Mouse (Mus musculus) heart, embryonic 15.5 days (tissue): ENCODE results near the gene Erich6. TPM values are rescaled to one million over a fixed set of nuclear protein-coding genes. Genes with fewer than 3 reads are reported as not detected.

Experiments used
- ATAC-seq: fragments of 200-750 bp; cut with Nextera tagmentation; replicated peaks from 2 replicates; pipeline ENCODE4 v1.8.0; 2017; ENCODE audit warnings: low read depth, moderate TSS enrichment; ENCODE audit not compliant: insufficient number of reproducible peaks, insufficient read depth, low FRiP score
- H3K27ac ChIP-seq: fragments of 300-500 bp; sonication (generic); 2 replicates; pipeline ENCODE4 v1.5.1; 2015; ENCODE audit warnings: mild to moderate bottlenecking, inconsistent platforms
- H3K27me3 ChIP-seq: fragments of 300-500 bp; sonication (generic); 2 replicates; pipeline ENCODE4 v1.6.1; 2015; ENCODE audit warnings: inconsistent platforms
- H3K36me3 ChIP-seq: fragments of 300-500 bp; sonication (generic); 2 replicates; pipeline ENCODE4 v1.6.1; 2015; ENCODE audit warnings: mild to moderate bottlenecking, inconsistent platforms
- H3K4me1 ChIP-seq: fragments of 300-500 bp; sonication (generic); replicated peaks from 2 replicates; pipeline ENCODE4 v1.6.1; 2015; ENCODE audit warnings: inconsistent platforms
- H3K4me2 ChIP-seq: fragments of 300-500 bp; sonication (generic); 2 replicates; pipeline ENCODE4 v1.6.1; 2015; ENCODE audit warnings: inconsistent platforms, mild to moderate bottlenecking, moderate library complexity
- H3K4me3 ChIP-seq: fragments of 300-500 bp; sonication (generic); 2 replicates; pipeline ENCODE4 v1.5.1; 2015; ENCODE audit warnings: mild to moderate bottlenecking, inconsistent platforms
- H3K9ac ChIP-seq: fragments of 300-500 bp; sonication (generic); 2 replicates; pipeline ENCODE4 v1.6.1; 2015; ENCODE audit warnings: mild to moderate bottlenecking, inconsistent platforms
- H3K9me3 ChIP-seq: fragments of 300-500 bp; sonication (generic); replicated peaks from 2 replicates; pipeline ENCODE4 v1.6.1; 2016; ENCODE audit warnings: inconsistent platforms
- WGBS: fragments of 180-500 bp; shearing (Covaris S2); methylation state at CpG from one replicate; pipeline ENCODE4 v1.1.7; 2015; ENCODE audit warnings: mixed read lengths; 5-methylcytosine and 5-hydroxymethylcytosine counted together
- polyA plus RNA-seq: library from polyadenylated mRNA; unstranded; fragments of >200 nt; fragmentation: Nextera tagmentation; extraction: Ambion mirVana; gene quantifications from 2 replicates; pipeline ENCODE4 v1.2.1, GENCODE M21; 2015

Gene Erich6
- 0.08 TPM in 1 of 2 replicates, not detected in the other for polyA plus RNA-seq

DNA sequence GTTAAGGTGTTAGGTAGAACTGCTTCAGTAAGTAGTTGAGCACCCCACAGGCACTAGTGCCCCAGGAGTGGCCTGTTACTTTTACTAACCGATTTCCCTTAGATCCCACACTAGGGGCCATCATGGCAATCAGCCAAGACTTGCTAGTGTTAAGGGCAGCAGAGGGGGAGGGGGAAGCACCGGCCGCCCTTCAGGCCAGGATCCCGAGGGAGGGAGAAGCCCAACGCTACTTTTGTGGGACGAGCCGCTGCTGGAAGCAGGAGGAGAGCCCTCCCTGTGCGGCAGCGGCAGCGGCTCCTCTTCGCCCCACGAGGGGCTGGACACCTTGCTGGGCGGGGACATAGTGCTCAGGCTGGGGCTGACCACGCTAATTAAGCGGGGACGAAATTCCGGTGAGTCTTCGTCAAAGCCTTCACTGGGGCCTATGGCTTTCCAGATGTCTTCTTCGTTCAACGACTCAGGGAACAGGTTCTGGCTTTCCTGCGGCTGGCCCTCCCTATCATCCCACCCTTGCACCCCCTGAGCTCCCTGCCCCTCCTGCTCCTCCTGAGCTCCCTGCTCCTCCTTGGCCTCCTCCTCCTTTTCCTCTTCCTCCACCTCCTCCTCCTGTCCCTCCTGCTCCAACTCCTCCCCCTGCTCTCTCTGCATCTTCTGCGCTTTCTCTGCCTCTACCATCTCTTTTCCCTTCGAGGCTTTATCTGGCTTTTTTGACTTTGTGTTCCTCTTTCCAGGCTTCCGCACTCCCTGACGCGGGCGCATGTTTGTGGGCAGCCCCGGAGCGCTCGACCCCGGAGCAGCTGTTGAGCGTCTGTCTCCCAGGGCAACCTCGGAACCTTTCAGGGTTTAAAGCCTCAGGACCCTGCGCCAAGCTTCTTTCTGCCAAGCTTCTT, at the start of gene Erich6:
Erich6 (minus strand) TSS at position 802 of the 890 bp plus-strand sequence.
- Histone ChIP-seq H3K4me1 (peaks cover 10% of the 10 kb centered on the region), H3K4me2 (peak within 1 kb of the TSS; percentile 98), H3K4me3 (peak within 1 kb of the TSS; percentile 60), H3K27me3 (no peaks in the 10 kb centered on the region), H3K27ac (no peak within 1 kb of the TSS), H3K9ac (peak within 1 kb of the TSS; percentile 53), H3K9me3 (no peaks in the 10 kb centered on the region), H3K36me3 (no peaks in the 10 kb centered on the region)
- WGBS = under 1% methylated on average over 34 of the region's 34 CpGs
- ATAC-seq = peak; percentile 43

DNA sequence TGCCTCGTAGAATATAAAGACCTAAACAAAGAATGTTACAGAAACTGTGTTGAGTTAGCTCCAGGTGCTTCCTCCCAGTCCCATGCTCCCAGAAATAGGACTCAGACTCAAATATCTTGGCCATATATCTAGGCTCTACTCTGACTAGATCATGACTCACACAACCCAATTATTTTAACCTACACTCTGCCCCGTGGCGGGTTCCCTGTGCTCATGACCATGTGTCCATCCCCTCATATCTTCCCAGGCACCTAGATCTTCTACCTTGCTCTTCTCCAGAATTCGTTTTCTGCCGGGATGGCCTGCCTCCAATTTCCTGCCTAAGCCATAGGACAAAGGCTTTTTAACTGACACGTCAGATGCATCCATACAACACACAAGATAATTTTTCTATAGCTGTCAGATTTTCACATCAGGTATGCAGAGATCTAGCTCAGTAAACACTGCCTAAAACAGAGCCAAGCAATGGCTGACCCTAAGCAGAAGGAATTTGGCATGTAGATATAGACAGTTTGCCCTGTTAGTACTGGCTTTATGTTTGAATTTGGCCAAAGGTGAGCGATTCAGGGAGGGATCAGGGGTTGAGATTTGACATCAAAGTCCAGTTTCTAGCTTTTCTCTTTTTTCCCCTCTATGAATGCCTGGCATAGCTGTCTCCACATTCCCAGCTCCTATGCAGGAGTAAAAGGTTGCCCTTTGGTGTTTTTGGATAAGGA, 49.4 kb upstream of the Erich6 start:
- H3K27me3 ChIP-seq = no peaks in the 10 kb centered on the region
- no peak for ATAC-seq
- H3K4me3 ChIP-seq = no peak overlapping the region
- H3K9me3 ChIP-seq = no peaks in the 10 kb centered on the region
- H3K4me2 ChIP-seq = no peak overlapping the region
- WGBS = 73% methylated on average over 7 of the region's 7 CpGs
- H3K9ac ChIP-seq = no peak overlapping the region
- no peak overlapping the region for H3K27ac ChIP-seq
- peaks cover 26% of the 10 kb centered on the region for H3K4me1 ChIP-seq
- no peaks in the 10 kb centered on the region for H3K36me3 ChIP-seq

DNA sequence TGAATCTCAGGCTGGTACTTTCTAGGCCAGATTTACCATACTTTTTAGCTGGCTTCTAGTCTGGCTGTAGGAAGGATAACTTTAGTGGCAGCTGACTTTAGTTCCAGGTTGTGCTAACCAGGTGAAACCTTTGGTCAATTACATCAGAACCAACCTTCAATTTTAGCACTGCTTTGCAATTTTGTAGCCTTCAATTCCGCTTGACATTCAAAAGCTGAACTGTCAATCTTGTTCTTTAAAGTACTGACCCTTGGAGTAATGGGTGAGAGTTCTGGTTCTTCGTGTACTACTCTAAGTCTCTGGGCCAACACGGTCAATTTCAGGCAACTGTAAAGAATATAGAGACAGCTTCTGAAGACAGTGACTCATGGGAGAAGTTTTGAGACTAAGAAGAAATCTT, 48.4 kb upstream of the Erich6 start:
- no peak overlapping the region for H3K4me3 ChIP-seq
- H3K4me2 ChIP-seq = no peak overlapping the region
- no peaks in the 10 kb centered on the region for H3K36me3 ChIP-seq
- peaks cover 29% of the 10 kb centered on the region for H3K4me1 ChIP-seq
- WGBS = 85% methylated on average over 3 of the region's 3 CpGs
- no peaks in the 10 kb centered on the region for H3K27me3 ChIP-seq
- no peak overlapping the region for H3K9ac ChIP-seq
- no peak overlapping the region for H3K27ac ChIP-seq
- no peak for ATAC-seq
- no peaks in the 10 kb centered on the region for H3K9me3 ChIP-seq

DNA sequence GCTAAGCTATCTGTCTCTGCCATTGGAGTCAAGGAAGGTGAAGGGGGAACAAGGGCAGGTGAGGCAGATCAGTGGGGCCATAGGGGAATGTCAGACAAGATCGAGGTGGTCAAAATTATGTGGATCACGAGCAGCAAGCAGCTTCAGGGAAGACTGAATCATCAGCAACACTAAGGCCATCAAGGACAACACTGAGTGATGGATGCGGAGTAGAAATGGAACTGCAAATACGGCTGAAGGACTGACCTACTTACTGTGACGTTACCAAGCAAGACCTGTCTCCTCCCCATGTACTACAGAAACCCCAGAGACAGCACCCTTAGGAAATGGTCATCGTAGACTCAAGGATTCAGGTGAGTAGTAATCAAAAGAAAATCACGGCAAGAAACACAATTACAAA, 46.3 kb upstream of the Erich6 start:
- Histone ChIP-seq H3K36me3 (no peaks in the 10 kb centered on the region), H3K9ac (no peak overlapping the region), H3K27ac (no peak overlapping the region), H3K4me3 (no peak overlapping the region), H3K9me3 (no peaks in the 10 kb centered on the region), H3K27me3 (no peaks in the 10 kb centered on the region), H3K4me2 (no peak overlapping the region), H3K4me1 (peaks cover 33% of the 10 kb centered on the region)
- WGBS = 84% methylated on average over 7 of the region's 7 CpGs
- ATAC-seq = no peak

DNA sequence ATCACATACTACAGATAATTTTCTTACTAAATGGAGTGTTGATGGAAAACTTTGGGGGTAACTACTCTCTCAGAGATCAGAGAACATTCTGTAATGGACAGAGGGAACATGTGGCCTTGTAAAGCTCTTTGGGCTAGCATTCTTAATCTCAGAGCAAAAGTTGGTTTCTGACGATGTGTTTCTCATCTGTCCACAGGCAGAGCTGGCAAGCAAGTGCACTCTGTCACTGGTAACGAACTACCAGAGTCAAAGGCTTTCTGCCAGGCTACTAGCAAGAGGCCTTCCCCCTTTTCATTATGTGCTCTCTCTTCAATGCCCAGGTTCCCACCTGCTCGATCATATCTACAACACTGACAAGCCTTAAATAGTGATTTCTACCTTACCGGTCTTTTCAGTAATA, 45.3 kb upstream of the Erich6 start:
- H3K9me3 ChIP-seq = no peaks in the 10 kb centered on the region

DNA sequence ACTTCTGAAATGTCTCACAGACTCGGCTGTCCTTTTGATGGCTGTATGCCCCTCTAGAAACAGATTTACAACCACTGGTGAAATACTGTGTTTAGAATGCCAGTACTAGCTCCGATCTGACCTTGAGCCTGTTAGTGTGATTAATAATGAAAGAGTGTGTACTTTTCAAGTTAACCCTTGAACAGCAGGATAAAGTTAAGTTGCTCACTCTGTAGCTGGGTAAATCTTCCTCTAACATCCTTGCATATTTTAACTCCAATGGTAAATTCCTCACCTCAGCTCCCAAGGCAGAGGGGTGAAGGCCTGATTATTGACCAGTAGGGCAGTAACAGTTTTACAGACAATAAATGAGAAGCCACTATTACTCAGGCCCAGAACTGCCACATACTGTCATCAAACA, 44.8 kb upstream of the Erich6 start:
- ATAC-seq = no peak
- Histone ChIP-seq H3K4me2 (no peak overlapping the region), H3K36me3 (no peaks in the 10 kb centered on the region), H3K4me3 (no peak overlapping the region), H3K9me3 (no peaks in the 10 kb centered on the region), H3K4me1 (peaks cover 38% of the 10 kb centered on the region), H3K9ac (no peak overlapping the region), H3K27ac (no peak overlapping the region), H3K27me3 (no peaks in the 10 kb centered on the region)
- WGBS = 43% methylated on average over 2 of the region's 2 CpGs

More for the DNA sequence above, 45.3 kb upstream of the Erich6 start:
- H3K4me3 ChIP-seq = no peak overlapping the region
- WGBS = 59% methylated on average over 4 of the region's 4 CpGs
- no peaks in the 10 kb centered on the region for H3K36me3 ChIP-seq
- no peaks in the 10 kb centered on the region for H3K27me3 ChIP-seq
- no peak overlapping the region for H3K9ac ChIP-seq
- no peak for ATAC-seq
- H3K4me1 ChIP-seq = peaks cover 38% of the 10 kb centered on the region
- no peak overlapping the region for H3K4me2 ChIP-seq
- H3K27ac ChIP-seq = no peak overlapping the region

DNA sequence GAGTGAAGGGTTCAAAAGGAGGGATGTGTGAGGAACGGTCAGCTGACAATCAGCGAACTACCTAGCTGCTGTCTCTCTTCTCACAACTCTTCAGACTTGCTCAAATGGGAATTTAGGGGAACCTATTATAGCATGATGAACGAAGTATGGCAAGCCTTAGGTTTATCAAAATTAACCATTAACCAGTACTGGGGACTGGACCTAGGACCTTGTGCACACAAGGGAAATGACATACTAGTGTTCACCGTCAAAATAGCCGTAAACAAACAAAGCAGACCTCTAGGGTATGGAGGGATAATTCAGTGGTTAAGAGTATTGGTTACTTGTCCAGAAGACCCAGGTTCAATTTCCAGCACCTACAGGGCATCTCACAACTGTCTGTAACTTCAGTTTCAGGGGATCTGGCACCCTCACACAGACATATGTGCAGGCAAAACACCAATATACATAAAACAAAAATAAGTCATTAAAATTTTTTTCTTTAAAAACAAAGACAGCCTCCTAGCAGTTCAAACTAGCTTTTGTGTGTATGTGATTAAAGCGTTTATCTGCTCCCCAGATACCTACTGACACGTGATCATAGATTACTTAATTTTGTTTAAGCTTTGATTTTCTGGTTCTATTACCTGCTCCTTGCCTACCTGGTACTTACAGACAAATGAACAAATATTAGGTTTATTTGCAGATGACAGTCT, 44.1 kb upstream of the Erich6 start:
- ATAC-seq = no peak
- H3K9ac ChIP-seq = no peak overlapping the region
- H3K9me3 ChIP-seq = no peaks in the 10 kb centered on the region
- H3K4me1 ChIP-seq = peaks cover 38% of the 10 kb centered on the region
- H3K27me3 ChIP-seq = no peaks in the 10 kb centered on the region
- H3K36me3 ChIP-seq = peaks cover 1% of the 10 kb centered on the region; the same call in 1 of the 2 replicates
- H3K4me2 ChIP-seq = no peak overlapping the region
- 78% methylated on average over 7 of the region's 7 CpGs for WGBS
- no peak overlapping the region for H3K27ac ChIP-seq
- H3K4me3 ChIP-seq = no peak overlapping the region

DNA sequence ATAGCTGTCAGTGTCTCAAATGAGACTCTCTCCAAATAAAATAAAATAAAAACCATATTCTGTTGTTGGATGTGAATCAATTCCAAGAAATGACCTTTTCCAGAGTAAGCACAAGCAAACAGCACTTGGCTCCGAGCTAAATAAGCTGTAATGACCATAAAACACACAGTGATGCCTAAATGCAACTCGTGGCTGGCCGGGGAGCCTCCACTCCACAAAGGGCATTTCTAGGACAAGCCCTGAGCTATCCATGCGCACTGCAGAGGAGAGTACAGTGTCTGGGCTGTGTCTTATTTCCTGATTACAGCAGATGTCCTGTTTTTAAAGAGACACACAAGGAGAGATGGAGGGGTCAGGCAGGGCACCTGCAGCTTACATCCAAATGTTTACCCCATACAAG, 43.0 kb upstream of the Erich6 start:
- Histone ChIP-seq H3K4me1 (peaks cover 38% of the 10 kb centered on the region), H3K36me3 (peaks cover 10% of the 10 kb centered on the region; the same call in 1 of the 2 replicates), H3K4me2 (no peak overlapping the region), H3K9ac (no peak overlapping the region), H3K27me3 (no peaks in the 10 kb centered on the region), H3K9me3 (no peaks in the 10 kb centered on the region), H3K4me3 (no peak overlapping the region), H3K27ac (peak overlapping the region; percentile 54)
- ATAC-seq = no peak
- WGBS = 37% methylated on average over 4 of the region's 4 CpGs

DNA sequence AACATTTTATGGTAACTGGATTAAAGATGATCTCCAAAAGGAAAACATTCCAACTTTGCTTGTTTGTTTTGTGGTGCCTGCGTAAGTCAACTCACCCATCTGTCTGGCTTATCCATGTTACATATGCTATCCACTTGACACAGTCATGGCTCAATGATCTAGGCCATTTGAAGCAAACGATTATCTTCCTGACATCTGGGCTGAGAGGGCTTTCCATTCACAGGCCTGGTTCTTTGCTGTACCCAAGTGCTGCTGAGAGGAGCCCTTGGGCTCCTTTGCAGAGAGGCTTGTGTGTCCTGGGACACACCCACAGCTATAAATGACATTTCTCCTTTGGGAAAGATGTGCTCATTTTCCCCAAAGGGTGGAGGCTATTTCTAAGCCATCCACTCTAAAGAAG, 41.9 kb upstream of the Erich6 start:
- WGBS = 57% methylated on average over 2 of the region's 2 CpGs
- no peak overlapping the region for H3K4me2 ChIP-seq
- no peaks in the 10 kb centered on the region for H3K27me3 ChIP-seq
- H3K4me3 ChIP-seq = no peak overlapping the region
- no peaks in the 10 kb centered on the region for H3K9me3 ChIP-seq
- peaks cover 38% of the 10 kb centered on the region for H3K4me1 ChIP-seq
- peaks cover 15% of the 10 kb centered on the region; the same call in 1 of the 2 replicates for H3K36me3 ChIP-seq
- no peak for ATAC-seq
- H3K9ac ChIP-seq = no peak overlapping the region
- H3K27ac ChIP-seq = no peak overlapping the region

DNA sequence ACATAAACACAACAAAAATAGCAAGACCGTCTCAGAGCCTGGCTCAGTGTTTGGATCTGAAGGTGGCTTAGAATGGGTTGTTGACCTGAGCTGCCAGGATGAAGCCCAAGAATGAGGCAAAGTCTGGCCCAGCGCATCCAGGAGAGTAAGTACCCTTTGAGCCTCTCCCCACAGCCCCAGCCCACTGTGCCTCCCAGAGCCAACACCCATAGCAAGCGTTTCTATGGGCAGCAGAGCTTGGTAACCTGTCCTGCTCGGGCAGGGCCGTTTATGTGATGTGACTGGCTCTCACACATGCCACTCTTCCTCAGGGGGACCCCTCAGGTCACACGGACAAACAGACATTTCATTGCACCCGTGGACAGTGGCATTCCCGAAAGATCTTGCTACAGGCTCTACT, 41.4 kb upstream of the Erich6 start:
- H3K27me3 ChIP-seq = no peaks in the 10 kb centered on the region
- peaks cover 38% of the 10 kb centered on the region for H3K4me1 ChIP-seq
- H3K36me3 ChIP-seq = peaks cover 15% of the 10 kb centered on the region; the same call in 1 of the 2 replicates
- no peak overlapping the region for H3K4me2 ChIP-seq
- 59% methylated on average over 8 of the region's 8 CpGs for WGBS
- no peak overlapping the region for H3K4me3 ChIP-seq
- no peaks in the 10 kb centered on the region for H3K9me3 ChIP-seq
- no peak overlapping the region for H3K9ac ChIP-seq
- H3K27ac ChIP-seq = no peak overlapping the region
- no peak for ATAC-seq

DNA sequence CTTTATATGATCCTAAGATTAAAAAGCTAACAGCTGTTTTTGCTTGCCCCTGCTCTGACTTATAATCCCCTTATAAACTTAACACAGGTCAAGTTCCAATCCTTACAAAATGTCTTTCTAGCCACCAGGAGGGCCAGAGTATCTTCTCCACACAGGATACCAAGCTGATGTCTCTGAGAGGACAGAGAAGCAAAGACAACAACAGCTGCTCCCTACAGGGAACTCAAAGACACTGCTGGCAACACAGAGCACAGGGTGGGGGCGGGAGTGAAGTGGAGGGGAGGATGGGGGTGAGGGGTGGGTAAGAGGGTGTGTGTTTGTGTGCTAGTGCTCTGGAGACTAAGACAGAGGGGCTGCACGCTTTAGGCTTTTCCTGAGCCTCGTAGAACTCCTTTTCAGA, 40.6 kb upstream of the Erich6 start:
- H3K4me1 ChIP-seq = peaks cover 33% of the 10 kb centered on the region
- no peak overlapping the region for H3K4me2 ChIP-seq
- H3K4me3 ChIP-seq = no peak overlapping the region
- no peak for ATAC-seq
- WGBS = 72% methylated on average over 3 of the region's 3 CpGs
- H3K27me3 ChIP-seq = no peaks in the 10 kb centered on the region
- no peaks in the 10 kb centered on the region for H3K9me3 ChIP-seq
- no peak overlapping the region for H3K9ac ChIP-seq
- peaks cover 15% of the 10 kb centered on the region; the same call in 1 of the 2 replicates for H3K36me3 ChIP-seq
- H3K27ac ChIP-seq = no peak overlapping the region
